Comparison of ENCODE assay signal across 20 mouse cellular contexts in genomic region chr13:41820947-41821346, GRCm38 (mm10). TPM values are rescaled to one million over a fixed set of nuclear protein-coding genes. Genes with fewer than 3 reads are reported as not detected.
"Had no signal": no experiment of that assay in that cellular context is flagged by ENCODE, and none has a peak within 500 bp of the region (broad histone marks: within the 10 kb centered on the region; RNA-seq: fewer than 3 reads in every experiment).

No protein-coding gene starts in this region.

- H3K9me3 ChIP-seq: midbrain, embryonic 10.5 days; midbrain, embryonic 13.5 days; midbrain, embryonic 15.5 days; neural tube, embryonic 13.5 days; neural tube, embryonic 15.5 days had no signal

- H3K4me1 ChIP-seq: midbrain, embryonic 13.5 days; midbrain, embryonic 15.5 days; neural tube, embryonic 13.5 days had no signal

- H3K4me3 ChIP-seq: midbrain, embryonic 10.5 days; midbrain, embryonic 13.5 days; midbrain, embryonic 15.5 days; neural tube, embryonic 13.5 days; neural tube, embryonic 15.5 days had no signal

- H3K36me3 ChIP-seq: midbrain, embryonic 10.5 days; midbrain, embryonic 13.5 days; midbrain, embryonic 15.5 days; neural tube, embryonic 13.5 days; neural tube, embryonic 15.5 days had no signal

- H3K27ac ChIP-seq: midbrain, embryonic 10.5 days; midbrain, embryonic 13.5 days; midbrain, embryonic 15.5 days; neural tube, embryonic 13.5 days; neural tube, embryonic 15.5 days had no signal

- DNase-seq: lung, adult 18-20 months; lung, embryonic 14.5 days; lung, postnatal 10 days; lung, postnatal 4 days; retina, postnatal 1 day; right cerebral cortex, adult 18-20 months; right cerebral cortex, postnatal 25 days; right cerebral cortex, postnatal 4 days; spleen, adult 18-20 months; thymus, adult 18-20 months; thymus, postnatal 25 days; thymus, postnatal 4 days had no signal

- H3K27me3 ChIP-seq: midbrain, embryonic 13.5 days; midbrain, embryonic 15.5 days; neural tube, embryonic 13.5 days; neural tube, embryonic 15.5 days had no signal

- H3K4me2 ChIP-seq: lung, embryonic 14.5 days; midbrain, embryonic 13.5 days; midbrain, embryonic 15.5 days; neural tube, embryonic 13.5 days; neural tube, embryonic 15.5 days had no signal

- H3K9ac ChIP-seq: lung, embryonic 14.5 days; midbrain, embryonic 13.5 days; midbrain, embryonic 15.5 days; neural tube, embryonic 13.5 days; neural tube, embryonic 15.5 days had no signal

RNA-seq across cellular contexts. Expression of gene Adtrp, which starts 26.5 kb away (rescaled TPM):
- total RNA-seq: megakaryocyte-erythroid progenitor cell, adult 5-6 weeks; midbrain, postnatal 0 days had no signal
- polyA plus RNA-seq: lung, embryonic 14.5 days; midbrain, embryonic 10.5 days; midbrain, embryonic 13.5 days; midbrain, embryonic 15.5 days; midbrain, postnatal 0 days; neural tube, embryonic 11.5 days had no signal
